Mouse (Mus musculus) lung, postnatal 4 days (tissue): ENCODE results near the gene Snrpn.
"Not testable (repeated sequence)": the region's sequence is repeated elsewhere in the genome, so short reads cannot be mapped to it uniquely, and the experiment has no call there.

Experiments
- DNase-seq, 2 experiments: peaks; one replicate each; pipeline ENCODE4 v3.0.0; 2021

Snrpn gene

DNA sequence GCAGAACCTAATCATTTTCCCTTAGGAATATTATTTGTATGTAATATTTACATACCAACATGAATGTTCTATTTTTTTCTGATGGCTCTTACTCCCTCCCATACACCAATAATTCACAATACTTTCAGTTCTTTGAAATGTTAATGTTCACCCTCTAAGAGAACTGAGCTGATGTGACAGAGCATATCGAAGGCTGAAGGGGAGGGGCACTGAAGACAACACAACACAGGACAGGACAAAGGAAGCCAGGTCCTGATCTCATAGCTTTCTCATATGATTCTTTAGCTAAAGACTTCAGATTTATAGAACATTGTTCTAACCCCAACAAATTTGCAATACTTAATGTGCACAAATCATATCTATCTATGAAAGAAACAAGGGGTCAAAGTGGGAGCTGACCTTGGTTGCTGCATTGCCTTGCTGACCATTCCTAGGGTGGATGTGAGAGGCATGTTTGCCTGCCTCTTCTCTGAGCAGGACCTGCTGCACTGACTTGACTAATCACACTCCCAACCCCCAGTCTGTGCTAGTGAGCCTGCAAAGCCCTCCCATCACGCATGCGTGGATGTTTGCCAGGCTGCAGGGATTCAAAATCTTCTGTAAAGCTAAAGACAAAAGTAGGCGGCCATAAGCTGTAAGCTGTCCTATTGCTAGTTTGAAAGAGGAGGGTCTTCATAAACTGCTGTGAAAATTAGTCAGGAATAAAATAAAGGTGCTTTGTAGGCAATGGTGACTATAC, at the start of gene Snrpn:
Gene Snrpn (minus strand): TSS at position 478 of the 739 bp plus-strand sequence.
- DNase-seq: no peak

DNA sequence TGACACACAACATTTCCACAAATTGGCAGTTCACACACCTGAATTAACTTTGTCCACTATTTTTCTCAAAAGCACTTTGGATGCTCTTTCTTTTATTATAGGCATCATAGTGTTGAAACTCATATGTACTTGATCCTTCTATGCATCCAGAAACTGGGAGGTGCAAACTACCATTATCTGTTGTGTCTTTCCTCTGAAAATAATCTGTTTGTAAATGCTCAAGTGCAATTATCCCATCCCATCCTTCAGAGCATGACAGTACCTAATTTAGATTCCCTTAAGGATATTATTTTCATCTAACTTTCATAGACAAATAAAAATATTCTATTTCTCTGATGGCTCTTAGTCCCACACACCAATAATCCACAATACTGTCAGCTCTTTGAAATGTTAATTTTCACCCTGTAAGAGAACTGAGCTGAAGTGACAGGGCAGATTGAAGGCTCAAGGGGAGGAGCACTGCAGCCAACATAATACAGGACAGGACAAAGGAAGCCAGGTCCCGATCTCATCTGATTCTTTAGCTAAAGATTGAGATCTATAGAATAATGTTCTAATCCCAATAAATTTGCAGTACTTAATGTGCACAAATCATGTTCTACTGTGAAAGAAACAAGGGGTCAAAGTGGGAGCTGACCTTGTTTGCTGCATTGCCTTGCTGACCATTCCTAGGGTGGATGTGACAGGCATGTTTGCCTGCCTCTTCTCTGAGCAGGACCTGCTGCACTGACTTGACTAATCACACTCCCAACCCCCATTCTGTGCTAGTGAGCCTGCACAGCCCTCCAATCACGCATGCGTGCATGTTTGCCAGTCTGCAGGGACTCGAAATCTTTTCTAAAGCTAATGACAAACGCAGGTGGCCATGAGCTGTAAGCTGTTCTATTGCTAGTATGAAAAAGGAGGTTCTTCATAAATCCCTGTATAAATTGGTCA, 30.5 kb upstream of the Snrpn start:
- DNase-seq: no peak

DNA sequence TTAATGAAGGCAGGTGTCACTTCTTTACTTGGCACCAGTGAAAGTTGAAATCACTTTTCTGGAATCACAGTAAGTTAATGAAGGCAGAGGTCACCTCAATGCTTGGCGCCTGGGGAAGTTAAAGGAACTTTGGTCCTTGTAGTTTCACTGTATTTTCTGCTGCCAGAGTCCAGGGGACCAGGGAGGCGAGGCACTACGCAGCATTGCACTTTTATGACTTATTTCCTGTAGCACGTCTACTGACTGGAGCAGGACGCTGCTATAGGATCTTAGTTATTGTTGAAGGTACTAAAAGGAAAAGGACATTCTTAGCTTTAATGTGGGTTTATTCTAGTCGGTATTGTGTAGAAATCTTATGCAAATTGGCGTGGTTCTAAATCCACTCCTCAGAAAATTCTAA, 14.7 kb downstream of the Snrpn start:
- DNase-seq: no peak

DNA sequence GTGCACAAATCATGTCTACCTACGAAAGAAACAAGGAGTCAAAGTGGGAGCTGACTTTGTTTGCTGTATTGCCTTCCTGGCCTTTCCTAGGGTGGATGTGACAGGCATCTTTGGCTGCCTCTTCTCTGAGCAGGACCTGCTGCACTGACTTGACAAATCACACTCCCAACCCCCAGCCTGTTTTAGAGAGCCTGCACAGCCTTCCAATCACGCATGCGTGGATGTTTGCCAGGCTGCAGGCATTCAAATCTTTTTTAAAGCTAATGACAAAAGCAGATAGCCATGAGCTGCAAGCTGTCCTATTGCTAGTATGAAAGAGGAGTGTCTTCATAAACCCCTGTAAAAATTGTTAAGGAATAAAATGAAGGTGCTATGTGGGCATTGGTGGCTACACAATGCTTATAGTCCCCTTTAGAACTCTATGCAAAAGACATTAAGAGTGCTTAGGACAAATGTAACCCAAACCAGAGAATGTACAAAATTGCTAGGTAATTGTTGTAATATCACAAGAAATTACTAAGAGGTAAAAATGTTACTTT, 16.9 kb downstream of the Snrpn start:
- DNase-seq: not testable (repeated sequence)

DNA sequence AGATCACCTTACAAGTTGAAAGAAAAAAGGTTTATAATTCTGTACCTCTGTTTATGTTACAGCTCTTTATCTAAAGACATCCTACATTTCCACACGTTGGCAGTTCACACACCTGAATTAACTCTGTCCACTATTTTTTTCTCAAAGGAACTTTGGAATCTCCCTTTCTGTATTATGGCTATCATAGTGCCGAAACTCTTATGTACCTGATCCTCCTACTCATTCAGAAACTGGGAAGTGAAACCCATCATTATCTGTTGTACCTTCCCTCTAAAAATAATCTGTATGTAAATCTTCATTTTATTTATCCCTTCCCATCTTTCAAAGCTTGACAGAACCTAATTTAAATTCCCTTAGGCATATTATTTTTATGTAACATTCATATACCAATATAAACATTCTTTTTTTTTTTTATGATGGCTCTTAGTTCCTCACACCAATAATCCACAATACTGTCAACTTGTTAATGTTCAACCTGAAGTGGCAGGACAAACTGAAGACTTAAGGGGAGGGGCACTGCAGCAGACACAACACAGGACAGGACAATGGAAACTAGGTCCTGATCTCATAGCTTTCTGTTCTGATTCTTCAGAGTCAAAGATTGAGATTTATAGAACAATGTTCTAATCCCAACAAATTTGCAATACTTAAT, 17.5 kb downstream of the Snrpn start:
- DNase-seq: no peak

DNA sequence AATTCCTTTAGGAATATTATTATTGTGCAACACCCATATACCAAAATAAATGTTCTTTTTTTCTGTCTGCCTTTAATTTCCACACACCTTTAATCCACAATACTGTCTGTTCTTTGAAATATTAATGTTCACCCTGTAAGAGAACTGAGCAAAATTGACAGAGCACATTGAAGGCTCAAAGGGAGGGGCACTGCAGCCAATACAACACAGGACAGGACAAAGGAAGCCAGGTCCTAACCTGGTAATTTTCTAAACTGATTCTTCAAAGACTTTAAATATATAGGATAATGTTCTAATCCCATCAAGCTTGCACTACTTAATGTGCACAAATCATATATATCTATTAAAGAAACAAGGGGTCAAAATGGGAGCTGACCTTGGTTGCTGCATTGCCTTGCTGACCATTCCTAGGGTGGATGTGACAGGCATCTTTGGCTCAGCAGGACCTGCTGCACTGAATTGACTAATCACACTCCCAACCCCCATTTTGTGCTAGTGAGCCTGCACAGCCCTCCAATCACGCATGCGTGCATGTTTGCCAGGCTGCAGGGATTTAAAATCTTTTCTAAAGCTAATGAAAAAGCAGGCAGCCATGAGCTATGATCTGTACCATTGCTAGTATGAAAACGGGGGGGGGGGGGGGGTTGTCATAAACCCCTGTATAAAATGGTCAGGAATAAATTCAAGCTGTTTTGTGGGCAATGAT, 42.7 kb downstream of the Snrpn start:
- DNase-seq: no peak

DNA sequence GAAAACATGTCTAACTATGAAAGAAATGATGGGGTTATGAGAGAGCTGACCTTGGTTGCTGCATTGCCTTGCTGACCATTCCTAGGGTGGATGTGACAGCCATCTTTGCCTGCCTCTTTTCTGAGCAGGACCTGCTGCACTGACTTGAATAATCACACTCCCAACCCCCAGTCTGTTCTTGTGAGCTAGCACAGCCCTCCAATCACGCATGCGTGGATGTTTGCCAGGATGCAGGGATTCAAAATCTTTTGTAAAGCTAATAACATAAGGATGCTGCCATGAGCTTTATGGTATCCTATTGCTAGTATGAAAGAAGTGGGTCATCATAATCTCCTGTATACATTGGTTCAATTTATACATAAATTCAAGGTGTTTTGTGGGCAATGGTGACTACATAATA, 63.7 kb downstream of the Snrpn start:
- DNase-seq: no peak

DNA sequence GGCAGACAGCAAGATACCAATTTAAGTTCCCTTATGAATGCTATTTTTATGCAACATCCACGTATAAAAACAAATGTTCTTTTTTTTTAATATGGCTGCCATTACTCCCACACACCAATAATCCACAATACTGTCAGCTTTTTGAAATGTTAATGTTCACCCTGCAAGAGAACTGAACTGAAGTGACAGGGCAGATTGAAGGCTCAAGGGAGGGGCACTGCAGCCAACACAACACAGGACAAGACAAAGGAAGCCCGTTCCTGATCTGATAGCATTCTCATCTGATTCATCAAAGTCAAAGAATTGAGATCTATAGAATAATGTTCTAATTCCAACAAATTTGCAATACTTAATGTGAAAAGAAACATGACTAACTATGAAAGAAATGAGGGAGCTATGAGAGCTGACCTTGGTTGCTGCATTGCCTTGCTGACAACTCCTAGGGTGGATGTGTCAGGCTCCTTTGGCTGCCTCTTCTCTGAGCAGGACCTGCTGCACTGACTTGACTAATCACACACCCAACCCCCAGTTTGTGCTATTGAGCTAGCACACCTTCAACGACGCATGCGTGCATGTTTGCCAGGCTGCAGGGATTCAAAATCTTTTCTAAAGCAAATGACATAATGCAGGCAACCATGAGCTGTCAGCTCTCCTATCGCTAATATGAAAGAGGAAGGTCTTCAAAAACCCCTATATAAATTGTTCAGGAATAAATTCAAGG, 92.4 kb downstream of the Snrpn start:
- DNase-seq: no peak

DNA sequence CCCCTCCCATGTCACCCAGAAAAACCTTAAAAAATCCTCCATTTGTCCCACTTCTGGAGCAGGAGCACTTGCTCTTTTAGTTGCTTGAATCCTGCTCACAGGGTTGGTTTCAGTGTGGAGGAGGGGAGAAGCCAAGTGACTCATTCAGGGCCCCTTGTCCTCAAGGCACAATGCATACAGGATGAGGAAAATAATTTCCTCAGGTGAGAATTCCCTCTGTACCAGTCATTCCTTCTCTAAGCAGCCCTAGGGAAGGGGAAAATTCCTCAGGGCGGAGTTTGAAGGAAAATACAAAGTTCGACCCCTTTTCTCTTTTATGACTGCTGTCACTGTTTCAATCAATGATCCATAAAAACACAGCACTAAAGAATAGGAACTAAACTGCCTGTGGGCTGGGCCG, 126.8 kb downstream of the Snrpn start:
- no peak for DNase-seq

DNA sequence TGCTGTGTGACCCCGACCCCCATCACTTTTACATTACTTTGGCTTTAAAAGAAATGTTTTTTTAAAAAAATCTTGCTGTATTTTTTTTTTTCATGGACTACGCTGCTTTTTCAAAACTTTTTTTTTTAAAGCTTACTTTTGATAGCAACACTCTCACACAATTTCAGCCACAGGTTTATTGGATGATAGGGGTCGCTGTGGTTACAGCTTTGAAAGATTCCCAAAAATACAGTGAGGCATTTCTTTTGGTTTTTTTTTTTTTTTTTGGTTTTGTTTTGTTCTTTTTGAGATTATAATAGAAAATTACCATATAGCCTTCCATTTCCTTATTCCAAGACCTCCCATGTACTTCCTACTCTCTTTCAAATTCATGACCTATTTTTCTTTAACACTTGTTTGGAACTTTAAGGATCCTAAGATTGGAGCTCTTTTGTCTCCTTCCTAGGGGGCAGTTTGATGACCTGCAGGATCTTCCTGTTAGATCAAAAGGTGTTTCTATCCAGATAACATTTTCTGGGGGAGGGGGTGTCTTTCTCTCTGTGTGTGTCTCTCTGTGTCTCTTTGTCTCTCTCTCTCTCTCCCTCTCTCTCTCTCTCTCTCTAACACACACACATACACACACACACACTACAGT, 132.2 kb downstream of the Snrpn start:
- DNase-seq: no peak

DNA sequence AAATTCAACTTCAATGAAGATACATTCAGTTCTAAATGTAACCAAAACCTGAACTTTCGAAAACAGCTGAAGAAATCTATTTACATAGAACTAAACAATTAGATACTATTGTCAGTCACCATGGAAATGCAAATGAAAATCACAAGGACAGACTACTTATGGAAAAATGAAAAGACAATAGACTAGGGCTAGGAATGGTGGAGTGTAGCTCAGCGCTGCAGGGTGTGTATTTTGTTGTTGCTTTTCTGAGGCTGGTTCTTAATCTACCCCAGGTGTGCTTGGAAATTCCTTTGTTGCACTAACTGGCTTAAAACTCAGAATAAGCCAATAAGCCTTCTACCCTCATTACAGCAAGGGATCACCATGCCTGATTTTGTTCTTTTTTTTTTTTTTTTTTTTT, 133.8 kb downstream of the Snrpn start:
- no peak for DNase-seq

DNA sequence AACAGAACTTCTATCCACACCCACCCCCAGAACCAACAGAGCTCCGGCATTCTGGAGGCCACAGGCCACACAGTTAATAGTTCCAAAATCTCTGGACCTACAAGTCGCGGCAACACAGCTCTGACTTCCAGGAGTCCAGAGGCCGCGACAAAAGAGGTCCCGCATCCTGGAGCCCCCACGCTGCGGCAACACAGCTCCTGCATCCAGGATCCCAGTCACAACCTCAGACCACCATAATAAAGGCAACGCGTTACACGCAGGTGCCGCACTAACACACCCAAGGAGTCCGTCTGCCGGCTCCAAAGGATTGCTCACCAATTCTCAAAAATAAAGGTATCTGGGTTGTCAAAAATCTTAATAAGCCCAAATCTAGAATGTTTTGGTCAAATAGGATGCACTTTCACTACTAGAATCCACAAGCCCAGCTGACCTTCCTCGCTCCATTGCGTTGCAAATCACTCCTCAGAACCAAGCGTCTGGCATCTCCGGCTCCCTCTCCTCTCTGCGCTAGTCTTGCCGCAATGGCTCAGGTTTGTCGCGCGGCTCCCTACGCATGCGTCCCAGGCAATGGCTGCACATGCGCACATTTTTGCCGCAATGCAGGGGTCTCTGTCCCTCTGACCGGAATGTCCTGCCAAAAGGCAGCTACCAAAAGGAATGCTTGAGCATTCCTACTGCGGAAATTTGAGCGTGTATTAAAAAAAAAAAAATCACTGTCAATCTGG, 135.3 kb downstream of the Snrpn start, which contains the start of the genes Snurf and Gm38393:
Gene Snurf (minus strand): TSS at position 444 of the 725 bp plus-strand sequence.
Gene Gm38393 (minus strand): TSS at position 459 of the 725 bp plus-strand sequence.
- peak; percentile 57 to 71 for DNase-seq

DNA sequence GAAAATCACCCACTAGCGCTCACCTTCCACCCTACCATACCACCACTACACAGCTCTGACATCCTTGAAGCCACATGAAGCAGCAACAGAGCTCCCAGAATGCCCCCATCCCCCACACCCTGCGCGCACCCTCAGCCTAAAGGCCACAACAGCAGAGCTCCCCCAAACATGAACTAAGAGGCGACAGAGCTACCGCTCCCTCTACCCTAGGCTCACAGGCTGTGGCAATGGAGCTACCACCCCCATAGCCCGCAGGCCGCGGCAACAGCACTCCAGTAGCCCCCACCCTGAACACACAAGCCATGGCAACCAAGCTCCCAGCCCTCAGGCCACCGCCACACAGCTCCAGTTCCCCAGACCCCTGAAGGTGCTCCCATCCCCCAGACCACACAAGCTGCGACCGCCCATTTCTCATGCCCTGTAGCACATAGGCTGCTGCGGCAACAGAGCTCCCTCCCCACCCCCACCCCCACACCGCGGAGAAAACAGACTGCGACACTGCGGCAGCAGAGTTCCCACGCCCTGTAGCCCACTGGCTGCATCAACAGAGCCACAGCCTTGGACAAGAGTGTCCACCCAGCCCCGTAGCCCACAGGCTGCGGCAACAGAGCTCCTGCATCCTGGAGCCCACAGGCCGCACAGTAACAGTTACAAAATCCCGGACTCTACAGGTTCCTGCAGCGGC, 136.0 kb downstream of the Snrpn start:
- DNase-seq: peak; percentile 14 to 25

DNA sequence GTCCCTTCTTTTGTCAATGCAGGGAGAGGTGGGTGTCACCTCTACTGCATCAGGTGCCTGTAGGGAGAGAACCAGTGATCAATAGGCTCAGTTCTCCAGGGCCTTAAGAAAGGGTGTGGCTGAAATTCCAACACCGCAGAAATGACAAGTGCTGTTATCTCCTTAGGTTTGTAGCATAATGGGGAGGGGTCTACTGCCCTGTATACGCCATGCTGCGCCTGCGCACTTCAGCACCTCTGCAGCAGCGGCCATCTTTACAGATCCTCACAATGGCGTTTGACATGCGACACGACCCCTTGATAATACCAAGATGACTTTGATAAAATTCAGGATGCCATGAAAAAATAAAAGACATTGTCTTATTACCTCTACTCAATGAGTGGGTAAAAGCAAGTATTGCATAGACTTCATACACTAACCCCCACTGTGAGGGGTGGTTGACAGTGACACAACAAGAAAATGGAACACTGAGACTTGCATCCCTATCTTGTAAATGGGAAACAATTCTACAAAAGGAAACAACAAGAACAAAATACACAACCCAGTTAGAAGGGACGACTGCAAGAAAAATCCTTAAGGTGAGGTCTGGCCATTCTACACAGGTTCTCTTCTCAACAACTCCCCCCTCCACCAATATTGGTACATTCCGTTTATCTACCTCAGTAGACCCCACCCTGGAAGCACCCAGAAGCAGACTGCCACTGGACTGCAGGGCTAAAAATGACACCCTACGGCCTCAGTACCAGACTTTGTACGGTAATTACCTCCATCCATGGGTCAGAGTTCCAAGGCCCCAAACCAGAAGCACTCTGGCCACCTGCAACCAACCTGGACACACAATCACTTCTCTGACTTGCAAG, 136.8 kb downstream of the Snrpn start:
- no peak for DNase-seq

DNA sequence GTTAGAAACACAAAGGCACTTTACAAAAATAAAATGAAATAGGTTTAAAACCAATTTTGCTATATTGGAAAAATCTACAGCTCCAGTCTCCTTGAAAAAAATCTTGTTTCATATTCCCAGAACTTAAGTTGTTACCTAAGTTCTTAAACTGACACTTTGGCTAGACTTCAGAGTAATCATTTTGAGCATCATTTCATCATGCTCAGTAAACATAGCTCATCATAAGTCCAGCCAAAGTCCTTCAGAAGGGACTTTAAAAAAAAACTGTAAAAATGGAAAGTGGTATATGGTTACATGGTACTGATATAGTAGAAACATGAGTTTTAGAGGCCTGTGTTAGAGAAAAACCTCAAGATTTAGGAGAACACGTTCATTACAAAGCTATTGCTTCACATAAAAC, 161.4 kb downstream of the Snrpn start:
- no peak for DNase-seq
